Mouse (Mus musculus): ENCODE data around the gene Vmn2r12. TPM values are rescaled to one million over a fixed set of nuclear protein-coding genes. Genes with fewer than 3 reads are reported as not detected.

Gene Vmn2r12
- not detected for total RNA-seq (2023)

GRCm38 (mm10) chr5:109097850-109098249, at the start of gene Vmn2r12:
TSS of gene Vmn2r12 (minus strand) at chr5:109097950.

GRCm38 (mm10) chr5:109059469-109059868, 38.3 kb downstream of the Vmn2r12 start, which contains the start of gene Vmn2r11:
TSS of gene Vmn2r11 (minus strand) at chr5:109059569.

Other genes starting within 250 kb of the Vmn2r12 start
- gene Vmn2r9, start 245.3 kb downstream of the Vmn2r12 start, total RNA-seq (2023): not detected
- gene Vmn2r10, start 91.4 kb downstream of the Vmn2r12 start, total RNA-seq (2023): not detected
- gene Vmn2r11, start 38.4 kb downstream of the Vmn2r12 start, total RNA-seq (2023): not detected
- gene Vmn2r13, start 94.2 kb upstream of the Vmn2r12 start, total RNA-seq (2023): not detected
- gene Vmn2r14, start 126.8 kb upstream of the Vmn2r12 start, total RNA-seq (2023): not detected
- gene Vmn2r15, start 199.7 kb upstream of the Vmn2r12 start, total RNA-seq (2023): not detected
- not detected for gene Vmn2r16, start 232.2 kb upstream of the Vmn2r12 start, total RNA-seq (2023)

All from CD4-positive naive resting alpha-beta T cell, adult 76 days (primary cell).